Mouse (Mus musculus) lung, postnatal 25 days (tissue): ENCODE results near the gene Vmn1r74.
"Not testable (repeated sequence)": the region's sequence is repeated elsewhere in the genome, so short reads cannot be mapped to it uniquely, and the experiment has no call there.

Source experiments
- DNase-seq: peaks from one replicate; pipeline ENCODE4 v3.0.0; 2022; ENCODE audit warnings: low spot score

Vmn1r74 gene

GRCm38 (mm10) chr7:11833680-11834079 is at the start of gene Vmn1r74:
Vmn1r74 (plus strand) TSS chr7:11833980.
- DNase-seq, result no peak

DNA sequence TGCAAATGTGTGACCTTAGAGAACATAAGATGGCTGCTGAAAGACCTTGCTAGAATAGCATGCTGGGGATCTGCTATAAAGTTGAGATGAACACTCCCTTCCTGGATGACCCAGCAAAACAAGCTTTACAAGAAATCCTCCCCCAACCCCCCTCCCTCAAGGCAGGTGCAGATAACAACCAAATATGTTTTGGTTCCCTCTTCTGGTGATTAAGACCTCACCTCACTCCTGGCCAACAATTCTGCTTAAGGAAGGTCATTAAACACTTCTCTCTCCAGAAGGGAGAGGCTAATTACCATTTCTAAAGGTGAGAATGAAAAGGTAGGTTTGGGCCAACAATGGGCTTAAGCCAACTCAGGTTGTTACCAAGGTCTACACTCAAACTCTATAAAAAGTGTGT is 20.0 kb upstream of the Vmn1r74 start:
- no peak for DNase-seq

- DNase-seq, result no peak
Measured at GRCm38 (mm10) chr7:11822166-11822565, 11.6 kb upstream of the Vmn1r74 start.

- not testable (repeated sequence) for DNase-seq
Measured at GRCm38 (mm10) chr7:11823246-11823645, 10.5 kb upstream of the Vmn1r74 start.

DNA sequence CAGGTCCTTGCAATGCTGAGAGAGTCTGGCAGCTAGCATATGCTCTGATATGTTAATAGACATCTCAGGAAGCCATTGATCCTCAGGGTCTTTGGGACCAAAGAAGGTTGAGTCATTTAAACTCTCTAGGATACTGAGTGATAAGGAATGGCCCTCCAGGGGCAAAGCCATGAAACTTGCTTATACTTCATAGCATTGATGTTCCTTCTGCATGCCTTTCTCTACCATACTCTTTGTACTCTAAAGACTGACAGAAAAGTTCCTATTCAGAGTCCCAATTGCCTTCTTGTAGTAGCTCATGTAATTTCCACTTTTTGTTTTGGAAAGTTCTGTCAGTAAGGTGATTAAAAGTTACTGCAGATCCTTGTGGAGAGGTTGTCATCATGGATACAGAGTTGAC is 40.5 kb downstream of the Vmn1r74 start, which contains the start of gene Vmn1r75:
Gene Vmn1r75, plus strand, starts transcription at position 301 of the 400 bp plus-strand sequence.
- DNase-seq, result no peak
